Mouse (Mus musculus): Measurements from ENCODE around the gene Szt2.

The Szt2 gene

DNA sequence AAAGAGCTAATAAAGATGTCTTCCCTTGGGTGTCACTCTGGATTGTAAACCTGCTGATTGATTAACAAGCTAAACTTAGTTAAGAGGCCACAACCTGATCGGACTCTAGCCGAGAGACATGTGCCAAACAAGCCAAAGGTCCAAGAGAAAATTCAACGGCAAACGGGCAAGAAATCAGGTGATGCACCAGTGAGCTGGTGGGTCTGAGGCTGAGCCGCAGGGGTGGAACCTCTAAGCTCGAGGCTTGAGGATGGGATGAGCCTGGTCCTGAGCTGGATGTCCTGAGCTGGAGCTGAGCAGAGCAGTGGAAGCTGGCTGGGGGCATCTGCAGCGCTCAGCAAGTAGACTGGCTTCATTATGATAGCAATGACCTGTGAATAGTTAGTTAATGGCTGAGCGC lies 51.6 kb downstream of the Szt2 start:
- no peak for DNase-seq (ENCODE audit: low spot score)

DNA sequence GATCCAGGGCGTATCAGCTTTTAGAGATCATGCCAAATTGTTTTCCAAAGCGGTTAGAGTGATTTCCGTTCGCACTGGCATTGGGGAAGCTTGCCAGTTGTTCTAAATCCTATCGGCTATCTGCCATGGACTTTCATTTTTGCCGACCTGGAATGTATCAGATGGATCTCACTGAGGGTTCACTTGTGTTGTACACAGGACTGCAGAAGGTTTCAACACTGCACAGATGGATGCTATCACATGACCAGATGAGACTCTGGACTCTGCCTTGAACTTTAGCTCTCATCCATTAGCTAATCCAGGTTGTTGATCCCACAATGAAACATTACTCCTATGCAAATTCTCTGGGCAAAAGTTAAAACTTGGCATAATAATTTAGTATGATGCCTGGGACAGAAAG lies 52.3 kb downstream of the Szt2 start:
- no peak for DNase-seq (ENCODE audit: low spot score)

DNA sequence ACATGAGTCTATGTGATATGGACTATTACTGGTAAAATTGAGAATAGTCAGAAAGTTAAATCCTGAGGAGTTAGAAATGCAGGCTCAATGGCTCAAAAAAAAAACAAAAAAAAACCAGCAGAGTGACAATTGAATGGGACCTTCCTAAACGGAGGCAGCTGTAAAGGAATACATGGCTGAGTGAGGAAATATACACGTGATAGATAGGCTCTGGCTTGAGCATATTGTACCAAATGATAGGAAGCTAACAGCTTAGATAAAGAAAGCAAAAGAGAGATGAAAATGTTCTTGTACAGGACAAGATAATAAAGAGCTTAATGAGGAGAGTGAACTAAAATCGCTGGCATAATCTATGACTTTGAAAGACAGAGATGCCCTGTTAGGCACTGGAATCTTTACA lies 54.8 kb downstream of the Szt2 start:
- DNase-seq (ENCODE audit: low spot score), result no peak

DNA sequence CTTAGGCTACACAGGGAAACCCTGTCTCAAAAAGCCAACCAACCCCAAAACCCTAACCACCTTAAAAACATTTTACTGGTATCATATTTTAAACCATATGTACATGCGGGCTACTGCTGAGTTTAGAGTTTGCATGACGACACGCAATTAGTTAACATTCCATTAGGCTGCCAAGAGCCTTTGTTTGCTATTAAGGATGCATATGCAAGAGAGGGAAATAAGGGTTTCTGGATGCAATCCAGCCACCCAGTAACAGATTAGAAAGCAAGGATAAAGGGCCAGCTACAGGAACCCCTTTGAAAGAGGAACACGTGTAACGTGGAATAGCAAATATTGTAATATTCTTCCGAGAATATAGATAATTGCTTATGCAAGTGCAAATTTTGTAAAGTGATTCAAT lies 55.4 kb downstream of the Szt2 start:
- no peak for DNase-seq (ENCODE audit: low spot score)

DNA sequence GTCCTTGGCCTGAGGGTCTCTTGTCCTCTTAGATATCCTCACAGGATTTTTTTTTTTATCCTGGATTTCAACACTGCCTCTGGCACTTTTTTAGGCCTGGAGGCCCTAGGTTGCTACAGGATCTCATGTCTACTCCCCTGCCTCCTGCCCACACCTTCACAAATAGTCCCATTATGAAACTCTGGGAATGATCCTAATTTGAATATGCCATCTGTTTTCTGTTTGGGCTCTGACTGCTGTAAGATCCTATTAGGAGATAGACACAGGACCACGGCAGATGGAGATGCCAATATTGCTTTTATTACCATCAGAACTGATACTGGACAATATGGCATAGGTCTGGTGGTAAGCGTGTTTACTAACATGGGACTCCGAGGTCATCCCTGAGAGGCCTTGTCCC lies 57.2 kb downstream of the Szt2 start:
- DNase-seq (ENCODE audit: low spot score), result no peak

DNA sequence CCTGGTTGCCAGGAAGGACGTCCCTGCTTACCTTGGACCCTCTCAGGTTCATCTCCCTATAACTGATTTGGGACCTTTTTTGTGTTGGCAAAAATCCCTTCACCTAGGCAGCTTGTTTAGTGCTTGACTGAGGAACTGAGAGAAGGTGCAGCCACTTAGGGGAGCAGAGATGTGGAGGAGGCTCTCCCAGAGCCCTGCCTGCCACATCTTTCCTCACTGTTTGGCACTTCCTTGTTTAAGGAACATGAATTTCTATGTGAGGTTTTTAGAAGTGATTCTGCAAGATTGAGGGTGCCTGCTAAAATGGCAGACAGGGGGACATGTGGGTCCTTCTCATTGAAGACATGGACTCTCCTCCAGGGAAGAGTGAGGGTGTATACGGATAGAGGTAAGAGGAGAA lies 58.2 kb downstream of the Szt2 start:
- no peak for DNase-seq (ENCODE audit: low spot score)

DNA sequence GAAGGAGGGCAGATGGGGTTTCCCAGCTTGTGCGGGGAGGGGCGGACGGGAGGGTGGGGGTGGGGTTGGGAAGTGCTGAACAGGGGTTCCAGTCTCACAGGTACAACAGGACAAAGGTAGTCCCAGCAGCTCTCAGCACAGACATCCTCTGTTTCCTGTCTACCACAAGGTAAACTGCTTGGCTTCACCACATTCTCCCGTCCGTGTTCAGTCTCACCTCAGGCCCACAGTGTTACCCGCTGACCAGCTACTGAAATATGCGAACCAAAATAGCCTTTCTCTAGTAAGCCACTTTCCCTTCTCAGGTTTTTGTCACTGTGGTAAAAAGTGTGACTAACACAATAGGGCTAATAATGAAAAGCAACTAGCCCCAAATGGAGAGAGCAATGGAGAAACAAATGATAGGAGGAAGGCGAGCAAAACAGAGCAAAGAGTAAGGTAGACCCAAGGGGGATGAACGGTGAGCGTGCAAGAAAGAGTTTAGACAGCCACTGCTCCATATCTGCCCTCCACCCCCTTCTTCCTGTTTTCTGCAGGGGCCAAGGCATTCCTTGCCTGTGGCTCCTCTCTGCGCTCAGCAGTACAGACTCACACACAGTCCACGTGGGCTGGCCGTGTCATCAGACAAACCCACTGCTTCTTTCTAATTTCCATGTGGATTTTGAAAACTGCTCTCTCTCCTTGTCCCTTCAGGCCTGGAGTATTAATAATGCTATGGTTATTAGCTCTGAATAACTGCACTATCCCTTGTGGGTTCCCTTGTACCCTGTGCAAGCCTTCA lies 61.4 kb downstream of the Szt2 start:
- no peak for DNase-seq (ENCODE audit: low spot score)

DNA sequence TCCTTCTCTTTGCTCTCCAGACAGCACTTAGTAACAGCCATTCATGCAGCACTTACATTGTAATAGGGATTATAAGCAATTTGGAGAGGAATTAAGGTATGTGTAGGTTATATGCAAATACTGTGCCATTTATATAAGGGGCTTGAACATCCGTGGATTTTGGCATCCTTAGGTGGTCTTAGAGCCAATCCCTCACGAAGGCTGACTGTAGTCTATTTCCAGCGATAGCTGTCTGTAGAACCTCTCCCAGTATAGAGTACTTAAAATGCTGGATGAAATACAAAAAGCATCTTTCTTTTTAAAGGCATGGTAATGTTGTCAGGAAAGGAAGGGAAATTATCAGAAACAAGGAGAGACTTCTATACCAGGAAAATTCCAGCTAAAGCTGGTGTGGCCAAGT lies 67.6 kb downstream of the Szt2 start:
- DNase-seq (ENCODE audit: low spot score), result no peak

DNA sequence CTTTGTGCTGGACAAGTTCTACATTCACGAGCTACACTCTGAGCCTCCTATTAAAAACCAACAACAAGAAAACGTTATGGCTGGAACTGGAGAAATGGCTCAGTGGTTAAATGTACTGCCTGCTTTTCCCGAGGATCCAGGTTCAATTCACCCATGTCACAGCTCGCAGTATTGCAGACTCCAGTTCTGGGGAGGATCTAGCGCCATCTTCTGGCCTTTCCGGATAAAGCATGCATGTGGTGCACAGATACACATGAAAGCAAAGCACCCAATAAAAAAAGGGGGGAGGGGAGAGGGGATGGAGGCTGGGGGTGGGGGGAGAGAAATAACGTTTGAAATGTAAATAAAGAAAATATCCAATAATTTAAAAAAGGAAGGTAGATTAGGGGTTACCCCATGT lies 72.4 kb downstream of the Szt2 start:
- no peak for DNase-seq (ENCODE audit: low spot score)

DNA sequence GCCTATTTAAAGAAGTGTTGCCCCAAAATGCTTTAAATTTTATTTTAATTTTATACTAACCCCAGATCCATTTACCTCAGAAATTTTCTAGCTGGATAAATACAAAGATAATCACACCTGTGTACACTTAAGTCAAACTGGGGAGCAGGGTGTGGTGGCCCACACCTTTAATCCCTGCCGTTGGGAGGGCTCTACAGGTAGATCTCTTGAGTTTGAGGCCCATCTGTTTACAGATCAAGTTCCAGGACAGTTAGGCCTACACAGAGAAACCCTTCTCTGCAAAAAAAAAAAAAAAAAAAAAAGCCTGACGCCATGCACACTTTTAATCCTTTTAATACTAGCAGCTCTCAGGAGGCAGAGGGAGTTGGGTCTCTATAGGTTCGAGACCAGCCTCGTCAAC lies 73.1 kb downstream of the Szt2 start:
- DNase-seq (ENCODE audit: low spot score), result no peak

DNA sequence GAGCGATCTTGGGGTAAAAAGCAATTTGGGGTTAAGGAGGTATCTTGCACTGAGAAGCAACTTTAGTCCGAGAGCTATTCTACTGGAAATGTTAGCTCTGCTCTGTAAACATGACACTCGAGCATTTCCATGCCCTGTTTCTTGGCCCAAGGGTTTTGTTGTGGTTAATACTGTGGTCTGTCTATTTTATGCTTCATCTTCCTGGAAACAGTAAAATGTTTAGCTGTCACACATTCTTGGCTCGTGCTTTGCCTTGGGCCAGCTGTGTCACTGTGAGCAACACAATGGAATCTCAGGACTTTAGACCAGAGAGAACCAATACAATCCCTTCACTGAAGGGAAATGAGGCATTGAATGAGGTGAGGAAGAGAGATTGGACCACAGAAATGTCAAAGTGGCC lies 77.3 kb downstream of the Szt2 start:
- DNase-seq (ENCODE audit: low spot score), result no peak

DNA sequence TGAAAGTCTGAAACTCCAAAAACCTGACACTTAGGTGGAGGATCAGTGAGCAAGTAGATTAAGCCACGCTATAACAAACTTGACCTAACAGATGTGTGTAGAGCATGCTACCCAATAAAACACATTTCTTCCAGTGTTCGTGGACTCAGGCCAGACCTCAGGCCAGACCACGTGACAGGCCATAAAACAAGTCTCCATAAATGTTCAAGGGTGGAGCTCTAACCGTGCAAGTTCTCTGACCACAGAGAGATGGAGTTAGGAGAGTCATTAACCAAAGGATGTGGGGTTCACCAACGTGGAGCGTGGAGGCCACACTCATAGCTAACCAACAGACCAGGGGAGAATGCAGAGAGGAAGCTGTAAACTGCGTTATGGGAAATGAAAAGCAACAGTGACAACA lies 82.6 kb downstream of the Szt2 start:
- DNase-seq (ENCODE audit: low spot score), result no peak

DNA sequence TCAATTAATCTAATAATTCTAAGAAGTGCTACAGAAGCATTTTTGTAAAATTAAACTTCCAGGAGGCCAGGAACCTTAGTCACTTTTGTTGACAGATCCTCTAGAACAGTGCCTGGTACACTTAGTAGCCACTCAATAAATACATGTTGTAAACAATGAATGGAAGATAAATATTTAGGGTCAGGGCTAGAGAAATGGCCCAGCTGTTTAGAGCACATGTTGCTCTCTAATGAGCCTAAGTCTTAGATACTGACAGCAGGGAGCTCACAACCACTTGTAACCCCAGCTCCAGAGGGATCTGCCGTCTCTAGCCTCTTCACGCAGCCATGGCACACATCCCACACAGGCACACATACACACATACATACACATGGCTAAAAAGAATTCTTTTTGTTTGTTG lies 88.4 kb downstream of the Szt2 start:
- no peak for DNase-seq (ENCODE audit: low spot score)

DNA sequence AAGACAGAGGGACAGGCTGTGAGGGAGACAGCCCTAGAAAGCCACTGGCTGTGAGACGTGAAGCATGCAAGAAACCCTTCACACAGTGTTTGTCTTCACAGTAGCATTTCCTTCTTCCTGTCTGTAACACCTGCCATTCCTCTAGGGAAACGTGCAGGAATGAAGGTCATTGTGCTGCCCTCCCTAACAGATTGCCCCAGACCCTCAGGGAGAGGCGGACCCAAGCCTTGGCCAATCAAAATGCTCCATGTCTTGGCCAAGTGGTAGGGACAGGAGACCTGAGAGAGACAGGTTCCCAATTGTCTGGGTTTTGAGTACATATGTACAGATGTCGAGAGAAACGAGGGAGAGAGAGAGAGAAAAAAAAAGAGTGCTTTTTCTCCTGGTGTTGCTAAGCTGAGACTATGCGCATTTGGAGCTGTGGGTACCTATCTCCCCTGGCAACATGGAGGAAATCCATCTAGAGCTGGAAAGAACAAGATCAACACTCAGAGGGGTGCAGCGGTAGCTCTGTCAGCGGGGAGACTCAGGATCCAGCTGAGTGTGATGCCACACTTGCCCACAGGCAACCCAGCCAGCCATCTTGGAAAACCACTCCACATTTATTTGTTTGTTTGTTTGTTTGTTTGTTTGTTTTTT lies 89.2 kb downstream of the Szt2 start:
- DNase-seq (ENCODE audit: low spot score), result no peak

DNA sequence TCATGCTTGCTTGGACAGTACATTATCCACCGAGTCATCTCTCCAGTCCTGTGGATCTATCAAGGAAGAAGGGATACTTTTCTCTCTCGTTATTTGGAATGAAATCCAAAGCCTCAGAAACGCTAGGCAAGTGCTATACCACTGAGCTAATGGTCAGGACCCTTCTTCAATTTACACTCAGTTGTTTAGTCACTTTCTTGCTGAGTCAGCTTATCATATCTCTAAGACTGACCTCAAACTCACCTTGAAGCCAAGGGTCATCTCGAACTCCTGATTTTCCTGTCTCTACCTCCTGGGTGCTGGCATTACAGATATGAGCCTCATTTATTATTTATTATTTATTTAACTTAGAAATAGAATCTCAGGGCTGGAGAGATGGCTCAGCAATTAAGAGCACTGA lies 92.4 kb downstream of the Szt2 start:
- DNase-seq (ENCODE audit: low spot score), result no peak

DNA sequence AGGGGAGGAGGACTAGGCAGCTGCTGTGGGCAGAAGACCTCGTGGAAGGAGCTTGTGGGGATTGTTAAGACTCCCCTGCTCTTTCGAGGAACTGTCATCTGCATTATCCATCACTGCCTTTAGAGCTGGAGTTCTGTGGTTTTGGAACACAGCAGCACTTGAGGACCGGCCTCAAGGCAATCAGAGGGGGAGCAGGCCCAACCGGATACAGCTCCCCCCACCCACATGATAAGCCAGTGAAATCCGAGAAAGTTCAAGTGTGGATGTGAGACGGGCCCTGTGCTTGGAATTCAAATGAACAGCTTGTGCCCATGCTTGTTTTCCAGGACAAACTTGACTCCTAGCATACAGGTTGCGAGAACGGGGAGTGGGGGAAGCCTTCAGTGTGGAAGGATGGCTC lies 93.8 kb downstream of the Szt2 start:
- no peak for DNase-seq (ENCODE audit: low spot score)
